Mouse (Mus musculus) gastrocnemius, adult 18-20 months (tissue): Measurements from ENCODE around the gene Upk2. TPM values are rescaled to one million over a fixed set of nuclear protein-coding genes. Genes with fewer than 3 reads are reported as not detected.
"Not testable (repeated sequence)": the region's sequence is repeated elsewhere in the genome, so short reads cannot be mapped to it uniquely, and the experiment has no call there.

Experiments used
- DNase-seq: peaks from one replicate; pipeline ENCODE4 v3.0.0; 2021; ENCODE audit warnings: low spot score
- total RNA-seq, 2 experiments: library from RNA; stranded (reverse); gene quantifications; 2 replicates each; pipeline ENCODE4 v1.2.3; 2021

Upk2 gene
- total RNA-seq, 2 experiments from 2014 or later = 0.43 to 0.83 TPM

GRCm38 (mm10) chr9:44468800-44469199 lies 14.0 kb upstream of the Upk2 start:
- DNase-seq = no peak

- no peak for DNase-seq
Observed at GRCm38 (mm10) chr9:44468224-44468623, 13.4 kb upstream of the Upk2 start.

- no peak for DNase-seq
Observed at GRCm38 (mm10) chr9:44461950-44462349, 7.2 kb upstream of the Upk2 start.

GRCm38 (mm10) chr9:44457035-44457742 lies 2.4 kb upstream of the Upk2 start:
- DNase-seq = no peak

- peak; percentile 88 for DNase-seq
Observed at GRCm38 (mm10) chr9:44454132-44454890, 465 bp downstream of the Upk2 start.

- DNase-seq = no peak
Observed at GRCm38 (mm10) chr9:44450387-44450786, 4.4 kb downstream of the Upk2 start.

GRCm38 (mm10) chr9:44444402-44445025 lies 10.3 kb downstream of the Upk2 start:
- DNase-seq = not testable (repeated sequence)

GRCm38 (mm10) chr9:44440961-44441360 lies 13.8 kb downstream of the Upk2 start, which contains the start of gene Foxr1:
Foxr1 (minus strand) TSS chr9:44441136.
- no peak for DNase-seq

GRCm38 (mm10) chr9:44435747-44436146 lies 19.0 kb downstream of the Upk2 start:
- DNase-seq = no peak

- no peak for DNase-seq
Observed at GRCm38 (mm10) chr9:44432577-44433185, 22.1 kb downstream of the Upk2 start.

GRCm38 (mm10) chr9:44423576-44423975 lies 31.2 kb downstream of the Upk2 start:
- no peak for DNase-seq

- no peak for DNase-seq
Observed at GRCm38 (mm10) chr9:44420280-44420898, 34.4 kb downstream of the Upk2 start.

GRCm38 (mm10) chr9:44419730-44420129 lies 35.0 kb downstream of the Upk2 start:
- DNase-seq = not testable (repeated sequence)

- DNase-seq = no peak
Observed at GRCm38 (mm10) chr9:44418519-44419385, 36.0 kb downstream of the Upk2 start, which contains the start of gene Ccdc84. Ccdc84 (minus strand) TSS chr9:44418569.

- DNase-seq = peak; percentile 97
Observed at GRCm38 (mm10) chr9:44417892-44418363, 36.8 kb downstream of the Upk2 start.

- no peak for DNase-seq
Observed at GRCm38 (mm10) chr9:44417156-44417891, 37.5 kb downstream of the Upk2 start.

GRCm38 (mm10) chr9:44412781-44413180 lies 42.0 kb downstream of the Upk2 start:
- DNase-seq = no peak

GRCm38 (mm10) chr9:44412306-44412705 lies 42.5 kb downstream of the Upk2 start:
- DNase-seq = no peak

- no peak for DNase-seq
Observed at GRCm38 (mm10) chr9:44411601-44412130, 43.1 kb downstream of the Upk2 start.
